Mouse (Mus musculus) layer of hippocampus, postnatal 36 days (tissue): Measurements from ENCODE around the gene Paqr6. TPM values are rescaled to one million over a fixed set of nuclear protein-coding genes. Genes with fewer than 3 reads are reported as not detected.
A peak's percentile ranks its signal among the peaks of the same experiment; 100 is the strongest.

Source experiments
- DNase-seq, 2 experiments: peaks; one replicate each; pipeline ENCODE4 v3.0.0; 2022
- total RNA-seq, 2 experiments: library from RNA; stranded (reverse); gene quantifications; 2 replicates each; pipeline ENCODE4 v1.2.3; 2021

Gene Paqr6
- total RNA-seq = 10 to 100 TPM; 13.6 to 14.2 TPM

DNA sequence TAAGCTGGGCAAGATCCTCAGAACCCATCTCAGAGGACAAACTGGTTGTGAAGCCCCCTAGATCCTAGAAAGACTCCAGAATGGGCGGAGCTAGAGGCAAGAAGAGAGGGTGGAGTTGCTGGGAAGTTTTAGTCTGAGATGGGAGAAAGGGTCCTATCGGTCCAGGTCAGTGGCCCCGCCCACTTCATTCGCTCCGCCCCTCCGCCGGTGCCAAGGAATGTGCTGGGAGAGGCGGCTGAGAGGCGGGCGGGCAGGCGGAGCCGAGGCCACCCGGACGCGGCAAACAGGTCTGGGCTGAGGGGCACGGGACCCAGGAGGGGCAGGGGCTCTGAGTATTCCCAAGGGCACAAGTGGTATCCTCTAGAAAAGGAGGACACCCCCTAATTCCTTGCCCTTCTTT, at the start of gene Paqr6:
Gene Paqr6, plus strand, starts transcription at position 248 of the 400 bp plus-strand sequence.
- DNase-seq = peak; percentile 44 to 49

DNA sequence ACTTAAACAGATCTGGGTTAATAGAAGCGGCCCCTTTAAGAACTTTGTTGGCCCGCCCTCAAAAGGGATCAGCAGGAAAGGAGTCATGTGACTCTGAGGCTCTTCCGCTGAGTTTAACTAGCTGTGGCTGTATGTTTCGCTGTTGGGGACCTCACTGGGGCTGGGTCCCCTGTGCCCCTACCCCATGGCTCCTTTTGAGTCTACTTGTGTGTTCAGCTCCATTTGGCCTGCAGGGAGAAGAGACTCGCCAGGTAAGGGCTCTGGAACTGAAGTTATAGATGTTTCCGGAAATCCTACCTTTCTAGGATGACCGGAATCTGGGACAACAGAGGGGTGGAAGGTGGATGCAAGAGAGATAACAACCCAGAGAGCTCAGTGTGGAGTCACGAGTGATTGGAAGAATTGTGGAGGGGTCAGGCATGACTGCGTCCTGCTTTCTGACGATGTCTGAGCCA, 39.4 kb upstream of the Paqr6 start, which contains the start of gene Glmp:
Gene Glmp, plus strand, starts transcription at position 73 of the 455 bp plus-strand sequence.
- peak; percentile 46 to 58 for DNase-seq

DNA sequence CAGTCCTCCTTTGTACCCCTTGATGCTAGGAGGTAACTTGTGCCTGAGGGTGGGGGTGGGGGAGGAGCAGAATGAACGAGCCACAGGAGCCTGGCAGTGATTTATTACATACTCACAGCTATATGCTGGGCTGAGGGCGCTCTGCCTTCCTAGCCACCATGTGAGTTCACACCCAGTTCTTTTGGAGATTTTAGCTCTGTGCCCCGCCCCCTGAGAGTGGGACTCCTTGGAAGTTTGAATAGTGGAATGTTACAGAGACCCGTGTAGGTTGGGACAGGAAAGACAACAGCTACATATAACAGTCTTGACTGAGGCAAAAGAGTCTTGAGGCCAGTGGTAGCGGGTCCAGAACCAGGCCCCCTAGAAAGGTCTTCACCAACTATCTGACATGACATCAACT, 35.4 kb upstream of the Paqr6 start:
- no peak for DNase-seq

DNA sequence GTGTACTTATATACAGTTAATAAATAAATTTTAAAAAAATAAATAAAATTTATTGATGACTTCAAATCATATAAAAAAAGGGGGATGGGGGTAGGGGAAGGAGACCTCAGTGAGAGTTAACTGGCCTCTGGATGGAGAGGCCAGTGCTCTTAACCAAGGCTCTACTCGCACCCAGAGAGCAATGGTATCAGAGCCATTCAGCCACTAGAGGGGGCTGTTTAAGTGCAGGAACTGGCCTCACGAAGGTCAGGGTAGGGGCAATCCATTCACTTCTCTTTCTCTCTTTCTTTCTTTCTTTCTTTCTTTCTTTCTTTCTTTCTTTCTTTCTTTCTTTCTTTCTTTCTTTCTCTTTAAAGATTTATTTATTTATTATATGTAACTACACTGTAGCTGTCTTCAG, 33.1 kb upstream of the Paqr6 start:
- DNase-seq = no peak

DNA sequence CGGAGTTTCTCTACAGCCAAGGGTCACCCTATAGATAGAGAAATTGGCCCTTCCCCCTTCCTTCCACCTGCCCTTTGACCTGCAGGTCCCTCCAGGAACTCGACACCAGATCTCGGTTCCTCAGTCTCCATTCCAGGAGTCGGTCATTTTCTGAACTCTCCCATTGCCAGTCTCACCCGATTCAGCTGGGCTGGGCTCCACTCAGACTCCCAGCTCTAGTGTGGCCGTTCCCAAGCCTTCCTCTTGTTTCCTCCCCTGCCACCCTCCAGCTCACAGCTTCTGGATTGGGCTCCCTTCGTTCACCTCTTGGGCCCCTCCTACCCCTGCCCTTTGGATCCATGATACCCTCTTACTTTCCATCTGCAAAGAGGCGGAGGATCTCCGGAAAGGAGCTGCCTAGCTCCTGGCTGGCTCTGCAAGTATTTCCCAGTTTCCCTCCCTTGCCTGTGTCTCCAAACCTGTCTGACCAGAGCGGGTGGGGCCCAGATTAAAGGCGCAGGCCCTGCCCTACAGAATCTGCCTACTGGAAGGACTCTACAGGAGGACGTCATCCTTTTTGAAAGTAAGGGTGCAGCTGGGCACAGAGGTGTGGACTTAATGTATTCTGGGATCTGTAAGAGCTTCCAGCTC, 30.2 kb upstream of the Paqr6 start:
- no peak for DNase-seq

DNA sequence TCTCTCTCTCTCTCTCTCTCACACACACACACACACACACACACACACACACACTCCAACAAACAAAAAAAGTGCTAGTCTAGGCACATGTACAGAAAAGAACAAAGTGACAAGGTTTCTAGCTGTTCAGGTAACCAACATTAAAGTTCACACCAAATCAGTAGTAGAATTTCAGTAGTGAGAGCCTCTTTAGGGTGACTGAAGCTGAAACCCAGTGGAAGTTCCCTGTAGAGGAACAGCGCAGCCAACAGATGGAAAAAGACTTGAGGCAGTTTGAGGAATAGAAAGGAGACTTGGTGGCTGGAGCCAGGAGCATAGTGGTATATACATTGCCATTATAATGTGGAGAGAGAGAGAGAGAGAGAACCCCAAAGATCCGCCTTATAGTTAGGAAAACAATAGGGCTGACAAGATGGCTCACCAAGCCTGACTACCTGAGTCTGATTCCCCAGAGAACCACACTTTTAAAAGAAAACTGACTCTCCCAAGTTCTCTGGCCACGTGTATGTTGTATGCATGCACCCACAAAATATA, 29.4 kb upstream of the Paqr6 start:
- DNase-seq = no peak

DNA sequence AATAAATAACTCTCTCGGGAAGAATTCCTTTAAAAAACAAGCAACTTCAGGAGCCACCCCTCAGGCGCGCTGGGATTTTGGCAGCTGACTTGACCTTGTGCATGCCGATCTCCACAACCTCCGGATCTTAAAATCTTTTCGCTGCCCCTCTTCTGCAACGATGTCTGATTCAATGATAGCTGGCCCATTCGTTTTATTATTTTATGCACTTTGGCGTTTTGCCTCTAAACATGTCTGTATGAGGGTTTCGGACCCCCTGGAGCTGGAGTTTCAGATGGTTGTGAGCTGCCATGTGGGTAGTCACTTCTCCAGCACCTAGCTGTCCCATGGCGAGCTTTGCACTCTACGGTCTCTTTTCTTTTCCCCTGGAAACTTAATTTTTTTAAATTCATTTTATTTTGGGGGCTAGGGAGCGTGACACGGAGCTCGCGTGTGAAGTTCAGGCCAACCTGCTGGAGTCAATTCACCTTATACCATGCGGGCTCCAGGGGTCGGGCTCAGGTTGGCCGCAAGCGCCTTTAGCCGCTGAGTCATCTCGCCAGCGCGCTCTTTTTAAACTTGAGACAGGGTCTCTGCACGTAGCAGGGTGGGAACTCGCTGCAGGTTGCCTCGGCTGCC, 28.8 kb upstream of the Paqr6 start:
- DNase-seq = no peak

DNA sequence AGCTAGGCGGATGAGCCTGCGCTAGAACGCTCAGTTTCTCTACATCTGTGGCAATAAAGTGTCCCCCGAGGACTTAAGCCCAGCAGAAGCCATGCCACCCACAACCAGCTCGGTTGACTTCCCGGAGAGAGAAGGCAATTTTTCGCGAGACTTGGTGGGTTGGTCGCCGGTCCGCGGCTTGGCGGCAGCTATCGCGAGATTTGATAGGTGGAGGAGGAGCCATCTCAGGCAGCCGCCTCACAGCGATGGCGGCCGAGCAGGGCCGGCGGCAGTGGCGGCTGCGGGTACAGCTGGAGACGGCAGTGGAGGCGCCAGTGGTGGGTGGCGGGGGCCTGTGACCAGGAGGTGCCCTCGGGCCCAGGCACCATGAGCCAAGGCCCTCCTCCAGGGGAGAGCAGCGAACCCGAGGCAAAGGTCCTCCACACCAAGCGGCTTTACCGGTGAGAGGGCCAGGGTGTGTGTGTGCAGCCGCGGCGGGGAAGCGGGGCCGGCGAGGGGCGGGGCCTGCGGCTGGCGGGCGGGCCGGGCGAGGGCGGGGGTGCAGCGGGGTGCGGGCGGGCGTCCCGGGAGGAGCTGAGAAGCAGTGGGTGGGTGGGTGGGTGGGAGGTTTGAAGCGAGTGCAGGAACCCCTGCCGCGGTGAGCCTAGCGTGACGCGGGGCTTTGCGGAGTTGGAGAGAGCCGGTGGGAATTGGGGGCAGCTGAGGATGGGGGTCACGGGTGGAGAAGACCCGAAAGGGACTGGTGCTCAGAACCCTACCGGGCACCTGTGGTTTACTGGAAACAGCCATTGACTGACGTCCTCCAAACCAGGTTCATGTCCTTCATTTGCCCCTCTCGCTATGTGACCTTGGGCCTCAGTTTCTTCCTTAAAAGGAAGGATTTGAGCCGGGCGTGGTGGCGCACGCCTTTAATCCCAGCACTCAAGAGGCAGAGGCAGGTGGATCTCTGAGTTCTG, 28.0 kb upstream of the Paqr6 start, which contains the start of the genes Tmem79 and Smg5:
Gene Tmem79, minus strand, starts transcription at position 91 of the 956 bp plus-strand sequence.
Gene Smg5, plus strand, starts transcription at position 203 of the 956 bp plus-strand sequence.
- DNase-seq = peak; percentile 95 to 97

DNA sequence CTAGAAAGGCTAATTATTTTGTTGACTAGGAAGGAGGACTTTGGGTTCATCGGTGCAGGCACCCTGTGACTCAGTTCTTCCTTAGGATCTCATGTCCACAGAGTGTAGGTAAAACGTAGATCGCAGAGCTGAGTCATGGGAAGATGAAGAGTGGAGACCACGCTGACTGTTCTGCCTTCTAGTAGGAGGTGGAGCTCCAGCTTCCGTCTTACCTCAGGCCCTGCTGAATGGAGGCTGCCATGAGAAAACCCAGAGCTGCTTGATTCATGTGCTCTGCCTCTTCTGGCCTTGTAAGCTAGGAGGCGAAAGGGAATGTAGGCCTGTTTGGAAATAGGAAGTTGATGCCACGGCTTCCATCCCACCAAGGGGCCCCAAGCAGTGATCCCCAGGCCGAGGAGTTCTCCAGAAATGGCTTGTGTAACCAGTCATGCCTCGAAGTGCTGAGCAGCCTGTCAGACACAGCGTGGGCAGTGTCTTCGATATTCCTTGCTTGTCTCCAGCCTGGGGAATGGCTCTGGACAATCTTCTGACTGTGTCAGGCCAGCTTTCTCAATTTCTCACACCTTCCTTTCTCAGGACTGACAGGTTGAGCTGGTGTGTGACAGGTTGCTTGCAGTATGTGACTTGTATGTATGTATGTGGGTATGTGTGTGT, 26.9 kb upstream of the Paqr6 start:
- no peak for DNase-seq

DNA sequence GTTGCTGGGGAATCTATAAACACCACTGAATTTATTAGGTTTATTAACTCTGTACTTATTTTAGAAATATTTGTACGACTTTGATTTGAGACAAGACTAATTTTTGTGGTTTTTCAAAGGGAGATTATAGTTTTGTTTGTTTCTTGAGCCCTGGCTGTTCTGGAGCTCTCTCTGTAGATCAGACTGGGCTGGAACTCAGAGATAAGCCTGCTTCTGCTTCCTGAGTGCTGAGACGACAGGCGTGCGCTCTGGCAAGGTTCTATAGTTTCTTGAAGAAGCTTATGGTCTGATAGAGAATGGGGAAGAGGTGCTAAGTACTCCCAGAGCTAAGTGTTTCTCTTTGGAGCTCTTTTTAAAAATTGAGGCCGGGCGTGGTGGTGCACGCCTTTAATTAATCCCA, 26.1 kb upstream of the Paqr6 start:
- DNase-seq = no peak

DNA sequence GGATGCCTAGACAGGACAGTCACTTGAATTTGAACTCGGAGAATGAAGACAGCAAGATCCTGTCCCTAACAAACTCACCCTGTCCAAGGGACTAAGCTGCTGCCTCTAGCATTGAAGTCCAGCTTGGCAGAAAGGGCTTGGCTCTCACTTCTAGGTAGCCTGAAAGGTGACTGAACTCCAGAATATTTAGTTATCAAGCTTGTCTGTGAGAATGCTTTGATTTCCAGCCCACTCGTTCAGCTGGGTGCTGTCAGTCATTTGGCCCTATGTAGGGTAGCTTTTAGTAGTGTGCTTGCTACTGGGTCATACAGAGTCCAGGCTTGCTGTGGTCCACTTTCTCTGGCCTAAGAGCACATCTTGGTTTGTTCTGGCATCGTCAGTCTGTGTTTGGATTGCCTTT, 25.4 kb upstream of the Paqr6 start:
- no peak for DNase-seq

DNA sequence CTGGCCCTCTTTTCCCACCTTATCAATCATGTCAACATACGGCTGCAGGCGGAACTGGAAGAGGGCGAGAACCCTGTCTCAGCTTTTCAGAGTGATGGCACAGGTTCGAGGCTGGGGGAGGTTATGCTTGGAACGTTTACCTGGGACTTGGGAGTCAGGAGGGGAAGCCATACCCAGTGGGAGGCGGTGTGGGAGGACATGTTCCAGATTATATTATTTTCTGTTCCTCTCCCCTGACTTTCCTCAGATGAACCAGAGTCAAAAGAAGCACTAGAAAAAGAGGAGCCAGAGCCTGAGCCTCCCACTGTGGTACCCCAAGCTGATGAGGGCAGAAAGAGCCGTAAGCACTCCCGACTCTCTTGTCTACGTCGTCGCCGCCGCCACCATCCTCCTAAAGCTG, 13.7 kb upstream of the Paqr6 start:
- no peak for DNase-seq

DNA sequence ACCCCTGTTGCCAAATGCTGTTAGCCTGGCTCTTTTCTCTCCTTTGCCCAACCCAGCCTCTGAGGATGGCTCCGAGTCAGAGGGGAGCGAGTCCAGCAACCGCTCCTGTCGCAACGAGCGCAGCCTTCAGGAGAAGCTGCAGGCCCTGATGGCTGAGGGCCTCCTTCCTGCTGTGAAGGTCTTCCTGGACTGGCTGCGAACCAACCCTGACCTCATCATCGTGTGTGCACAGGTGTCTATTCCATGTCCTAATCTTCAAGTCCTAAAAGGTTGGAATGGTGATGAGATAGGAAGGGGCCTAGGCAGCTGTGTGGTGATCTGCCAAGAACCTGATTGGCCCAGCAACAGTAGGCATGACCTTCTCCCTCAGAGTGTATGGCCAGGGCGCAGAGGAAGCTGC, 11.5 kb upstream of the Paqr6 start:
- DNase-seq = no peak

DNA sequence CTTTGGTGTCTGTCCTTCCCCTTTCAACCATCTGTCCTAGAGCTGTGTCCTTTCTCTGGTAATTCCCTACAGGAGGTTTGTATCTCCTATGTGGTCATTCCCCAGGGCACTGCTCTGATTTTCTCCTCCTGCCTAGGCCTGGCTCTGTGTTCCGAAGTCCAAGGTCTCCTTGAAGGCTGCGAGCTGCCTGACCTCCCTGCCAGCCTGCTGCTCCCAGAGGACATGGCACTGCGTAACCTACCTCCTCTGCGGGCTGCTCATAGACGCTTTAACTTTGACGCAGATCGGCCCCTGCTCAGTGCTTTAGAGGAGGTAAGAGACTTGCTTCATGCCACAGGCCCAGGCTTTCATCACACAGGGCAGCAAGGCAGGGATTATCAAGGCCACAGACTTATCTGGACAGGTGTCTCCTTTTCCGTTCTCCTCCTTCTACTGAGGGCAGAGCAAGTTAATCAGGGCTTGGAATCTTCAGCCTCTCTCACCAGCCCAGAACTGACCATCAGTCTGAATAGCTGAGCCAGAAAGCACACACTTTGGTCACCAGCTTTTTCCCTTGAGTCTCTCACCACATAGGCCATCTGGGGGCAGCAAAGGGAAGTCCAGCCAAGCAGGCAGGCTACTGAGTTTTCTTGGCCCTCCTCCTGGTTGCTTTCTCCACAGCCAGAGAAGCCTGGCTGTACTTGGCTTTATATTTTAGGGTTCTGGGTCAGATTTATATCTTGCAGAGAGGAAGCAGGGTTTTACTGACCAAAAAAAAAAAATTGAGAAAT, 9.8 kb upstream of the Paqr6 start:
- no peak for DNase-seq

DNA sequence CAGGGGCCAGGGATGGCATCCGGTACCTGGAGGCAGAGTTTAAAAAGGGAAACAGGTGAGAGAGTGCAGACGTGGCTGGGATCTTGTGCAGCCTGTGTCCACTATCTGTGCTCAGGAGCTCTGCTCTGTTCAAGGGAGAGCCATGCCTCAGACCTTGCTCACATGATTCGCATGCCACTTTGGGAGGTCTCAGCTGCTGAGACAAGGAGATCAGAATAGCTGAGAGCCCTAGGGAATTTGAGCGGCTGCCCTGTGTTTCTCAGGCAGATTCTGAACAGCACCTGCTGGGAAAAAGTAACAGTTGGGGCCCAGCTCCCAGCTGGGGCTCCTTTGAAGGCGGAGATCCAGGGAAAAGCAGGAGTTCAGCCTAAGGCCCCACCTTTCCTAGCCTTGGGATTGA, 4.8 kb upstream of the Paqr6 start:
- no peak for DNase-seq

DNA sequence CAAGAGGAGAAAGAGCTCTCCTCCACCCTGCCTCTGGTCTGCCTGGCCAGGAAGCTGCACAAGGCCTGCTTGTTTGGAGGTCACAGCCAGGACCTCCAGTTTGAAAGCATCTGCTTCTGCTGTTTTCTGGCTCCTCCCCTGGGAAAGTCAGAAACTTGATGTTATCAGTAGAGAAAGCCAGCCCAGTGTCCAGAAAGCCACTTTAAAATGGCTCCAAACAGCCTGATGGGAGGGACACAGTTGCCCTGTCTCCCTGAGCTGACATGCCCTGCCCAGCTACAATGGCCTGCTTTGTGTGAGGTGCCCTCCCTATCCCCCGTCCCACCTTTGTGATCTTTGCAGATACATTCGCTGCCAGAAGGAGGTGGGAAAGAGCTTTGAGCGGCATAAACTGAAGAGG, 4.4 kb upstream of the Paqr6 start:
- no peak for DNase-seq

DNA sequence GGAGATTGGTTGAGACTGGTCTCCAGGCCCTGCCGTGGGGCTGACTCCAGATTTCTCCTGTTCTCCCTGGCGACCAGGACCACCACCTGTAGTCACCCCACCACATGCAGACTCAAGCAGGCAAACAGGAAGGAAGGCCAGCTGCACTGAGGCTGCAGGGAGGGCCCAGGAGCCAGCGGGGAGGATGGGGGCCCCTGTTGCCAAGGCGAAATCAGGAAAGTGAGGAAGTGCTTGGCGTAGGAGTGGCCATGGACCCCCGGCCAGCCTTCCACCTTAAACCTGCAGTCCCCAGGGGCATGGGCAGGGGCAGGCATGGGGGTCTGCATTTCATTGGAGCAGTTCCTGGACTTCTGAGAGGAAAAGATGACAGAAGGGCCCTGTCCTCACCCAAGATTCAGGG, 3.3 kb upstream of the Paqr6 start:
- DNase-seq = no peak

DNA sequence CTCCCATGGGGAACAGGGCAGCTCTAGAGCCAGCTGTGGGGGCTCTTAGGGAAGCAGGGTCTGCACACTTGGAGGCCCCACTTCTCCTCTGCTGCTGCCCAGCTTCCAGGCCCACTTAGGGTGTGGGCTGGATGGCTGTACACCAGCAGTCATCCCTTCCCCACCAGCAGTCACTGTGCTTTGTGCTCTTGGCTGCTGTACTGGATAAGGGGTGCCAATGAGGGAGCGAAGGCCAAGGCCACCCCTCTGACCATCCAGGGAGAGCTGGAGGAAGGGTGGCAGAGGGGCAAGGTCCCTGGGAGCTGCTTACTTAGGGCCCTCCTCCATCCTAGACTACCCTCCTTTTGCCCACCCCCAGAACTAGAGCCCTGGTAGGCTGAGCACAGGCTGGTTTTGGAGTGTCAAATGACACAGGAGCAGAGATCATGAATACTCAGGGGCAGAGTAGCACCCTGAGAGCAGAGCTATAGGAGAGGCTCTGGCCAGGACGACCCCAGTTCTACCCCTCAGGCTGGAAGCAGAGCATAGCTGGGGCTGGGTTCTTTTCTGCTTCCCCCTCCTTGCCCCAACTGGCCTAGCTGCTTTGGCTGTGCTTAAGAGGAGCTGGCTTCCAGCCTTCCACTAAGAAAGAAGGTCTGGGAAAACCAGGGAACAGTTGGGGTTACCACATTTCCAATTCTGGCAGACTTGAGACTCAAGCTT, 2.6 kb upstream of the Paqr6 start:
- DNase-seq = peak in 1 of 2 experiments; percentile 41

DNA sequence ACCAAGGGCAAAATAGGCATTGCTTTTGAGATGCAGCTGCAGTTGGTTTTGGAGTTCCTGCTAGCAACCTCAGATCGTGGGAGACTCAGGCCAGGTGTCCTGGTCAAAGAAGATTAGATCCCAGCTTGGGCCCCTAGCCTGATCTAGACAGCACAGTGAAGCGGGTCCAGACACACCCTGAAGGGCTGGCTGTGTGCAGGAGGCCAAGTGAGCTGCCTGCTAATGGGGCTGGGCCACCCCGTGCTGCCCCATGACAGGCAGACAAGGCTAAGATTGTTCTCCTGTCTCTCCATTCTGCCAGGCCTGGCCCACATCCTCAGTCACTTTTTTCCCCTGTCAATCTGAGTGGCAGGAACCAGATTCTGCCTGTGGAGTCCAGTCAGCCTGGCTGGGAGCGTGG, 684 bp upstream of the Paqr6 start:
- DNase-seq = peak; percentile 40 to 63

DNA sequence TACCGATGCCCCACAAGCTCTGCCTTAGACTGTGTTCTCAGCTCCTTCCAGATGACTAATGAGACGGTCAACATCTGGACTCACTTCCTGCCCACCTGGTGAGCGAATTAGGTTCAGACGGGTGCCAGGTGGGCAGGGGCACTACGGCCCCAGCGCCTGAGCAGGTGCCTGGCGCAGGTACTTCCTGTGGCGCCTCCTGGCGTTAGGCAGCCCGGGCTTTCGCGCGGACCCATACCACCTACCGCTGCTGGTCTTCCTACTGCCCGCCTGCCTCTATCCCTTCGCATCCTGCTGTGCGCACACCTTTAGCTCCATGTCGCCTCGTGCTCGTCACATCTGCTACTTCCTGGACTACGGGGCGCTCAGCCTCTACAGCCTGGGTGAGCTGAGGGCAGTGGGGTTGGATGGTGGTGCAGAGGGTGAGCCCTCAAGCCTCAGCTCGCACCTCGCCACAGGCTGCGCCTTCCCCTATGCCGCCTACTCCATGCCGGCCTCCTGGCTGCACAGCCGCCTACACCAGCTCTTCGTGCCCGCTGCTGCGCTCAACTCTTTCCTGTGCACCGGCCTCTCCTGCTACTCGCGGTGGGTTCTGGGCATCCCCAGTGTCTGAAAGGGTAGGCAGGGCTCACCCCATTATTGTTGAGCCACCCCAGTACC, 1.4 kb downstream of the Paqr6 start:
- no peak for DNase-seq
